Comparison of ENCODE assay signal across 7 mouse cellular contexts in genomic region chr3:108444029-108444428, GRCm38 (mm10). TPM values are rescaled to one million over a fixed set of nuclear protein-coding genes. Genes with fewer than 3 reads are reported as not detected.
A peak's percentile ranks its signal among the peaks of the same experiment; 100 is the strongest.
DNase-seq lines count a peak whose midpoint lies in the region; ATAC-seq and TF ChIP-seq lines count a peak whose summit lies in the region.

No protein-coding gene starts in this region.

- H3K36me3 ChIP-seq in C2C12 (ENCODE audit: control insufficient read depth, insufficient read depth): peaks cover 24% of the 10 kb centered on the region
- 0 out of 2 replicates have a peak, but pooled peaks cover 2% of the 10 kb centered on the region for H3K36me3 ChIP-seq in kidney, embryonic 16.5 days (ENCODE audit: insufficient read depth, low read length)

- peak overlapping the region; percentile 81 for H3K9ac ChIP-seq in kidney, embryonic 16.5 days (replicated peaks; ENCODE audit: low read length)

- peaks cover 60% of the 10 kb centered on the region for H3K79me2 ChIP-seq in C2C12 (ENCODE audit: control insufficient read depth, insufficient read depth)

- peak overlapping the region; percentile 90 for H3K4me3 ChIP-seq in C2C12 (ENCODE audit: insufficient read depth, poor library complexity, severe bottlenecking)
- peak overlapping the region; percentile 75 for H3K4me3 ChIP-seq in kidney, embryonic 16.5 days (ENCODE audit: low read length)

- H3K79me3 ChIP-seq in C2C12 (ENCODE audit: low read depth): peaks cover 58% of the 10 kb centered on the region

- peak overlapping the region; percentile 75 for H3ac ChIP-seq in C2C12 (ENCODE audit: control insufficient read depth, insufficient read length, low read depth)

- H3K9me3 ChIP-seq in kidney, embryonic 16.5 days (ENCODE audit: low read length): no peaks in the 10 kb centered on the region

- peak; percentile 69 for DNase-seq in 3134 (ENCODE audit: extremely low read depth, insufficient read length, low spot score)
- DNase-seq in c-Kit-negative CD71-positive TER-119-positive erythroid progenitor cells, embryonic 14.5 days (ENCODE audit: low read depth, low spot score): peak; percentile 72
- peak; percentile 32 to 45 for DNase-seq in heart, adult 9 months (ENCODE audit: low spot score in 2 of 2)
- peak; percentile 47 for DNase-seq in lung, postnatal 14 days
- DNase-seq in spleen, adult 12 weeks (ENCODE audit: low spot score): peak; percentile 45

- no peak for ATAC-seq in kidney, embryonic 16.5 days (ENCODE audit: low FRiP score, low TSS enrichment)

- no peaks in the 10 kb centered on the region for H3K27me3 ChIP-seq in C2C12 (ENCODE audit: control insufficient read depth, insufficient read depth, insufficient read length)
- H3K27me3 ChIP-seq in kidney, embryonic 16.5 days (ENCODE audit: insufficient read depth, low read length): no peaks in the 10 kb centered on the region

- H3K4me2 ChIP-seq in kidney, embryonic 16.5 days (replicated peaks; ENCODE audit: low read depth, low read length): peak overlapping the region; percentile 79

- H3K27ac ChIP-seq in kidney, embryonic 16.5 days (ENCODE audit: low read length): peak overlapping the region; percentile 85

- H3K4me1 ChIP-seq in kidney, embryonic 16.5 days (ENCODE audit: insufficient read depth, low read length): peaks cover 19% of the 10 kb centered on the region

- no peak for TF ChIP-seq CTCF in C2C12 (IDR thresholded peaks at IDR 0.05; ENCODE audit: control insufficient read depth, insufficient read depth, insufficient read length)

- 12% methylated on average over 8 of the region's 8 CpGs for WGBS in kidney, embryonic 16.5 days

TF ChIP-seq in C2C12, 6 proteins besides CTCF, POLR2A, EP300 and RAD21:
- peak; percentile 97 for TF ChIP-seq USF1 (IDR thresholded peaks at IDR 0.05; ENCODE audit: low read depth)
- peak; percentile 98 for TF ChIP-seq CEBPB (IDR thresholded peaks at IDR 0.05; ENCODE audit: low read depth)
- no peak for TF ChIP-seq MAX (IDR thresholded peaks at IDR 0.05)
- no peak for TF ChIP-seq FOSL1 (IDR thresholded peaks at IDR 0.05; ENCODE audit: insufficient read depth, low read length, poor library complexity, severe bottlenecking)

RNA-seq across cellular contexts. Expression of gene Sars, which starts 1.0 kb away (rescaled TPM):
- 272 TPM for polyA plus RNA-seq in C2C12 (2012; fragmentation: generic; extraction: Trizol)
- 134 and 142 TPM in 2 replicates for polyA plus RNA-seq in kidney, embryonic 16.5 days (2015; fragmentation: Nextera tagmentation; extraction: Ambion mirVana)

RNA-seq across cellular contexts. Expression of gene Celsr2, which starts 28.7 kb away (rescaled TPM):
- polyA plus RNA-seq in C2C12 (2012; fragmentation: generic; extraction: Trizol): not detected
- polyA plus RNA-seq in kidney, embryonic 16.5 days (2015; fragmentation: Nextera tagmentation; extraction: Ambion mirVana): 21.7 and 22.1 TPM in 2 replicates

Comparison
In these comparisons a context has a peak if more than half of its experiments do, and no peak if none do; other contexts are left out.
1. RNA of gene Celsr2, which starts 28.7 kb away (polyA plus RNA-seq): 21.7 to 22.1 TPM in kidney, embryonic 16.5 days; not detected in C2C12 (single experiment); every median in the first group is over 10 times any median in the second.
2. Peak in every context shown above with its lines, with median percentiles within 50 percentile points of each other: DNase-seq.